Mouse (Mus musculus): Measurements from ENCODE around the gene Ostf1.

Gene Ostf1

GRCm38 (mm10) chr19:18631644-18632219 is at the start of gene Ostf1, which contains the start of gene Nmrk1:
Gene Ostf1 (minus strand): TSS chr19:18631823.
Gene Nmrk1 (plus strand): TSS chr19:18631950.
- DNase-seq = peak; percentile 97

GRCm38 (mm10) chr19:18673116-18673515 is 41.5 kb upstream of the Ostf1 start:
- DNase-seq = no peak

- DNase-seq = no peak
These were observed 40.9 kb upstream of the Ostf1 start for GRCm38 (mm10) chr19:18672498-18672897.

GRCm38 (mm10) chr19:18671056-18671741 is 39.6 kb upstream of the Ostf1 start:
- peak; percentile 52 for DNase-seq

GRCm38 (mm10) chr19:18670608-18671007 is 39.0 kb upstream of the Ostf1 start, which contains the start of gene Carnmt1:
Gene Carnmt1 (plus strand): TSS chr19:18670764.
- DNase-seq = peak; percentile 99

- DNase-seq = no peak
These were observed 37.9 kb upstream of the Ostf1 start for GRCm38 (mm10) chr19:18669551-18669950.

GRCm38 (mm10) chr19:18666966-18667365 is 35.3 kb upstream of the Ostf1 start:
- no peak for DNase-seq

- DNase-seq = no peak
These were observed 32.3 kb upstream of the Ostf1 start for GRCm38 (mm10) chr19:18663904-18664303.

GRCm38 (mm10) chr19:18661683-18662082 is 30.1 kb upstream of the Ostf1 start:
- no peak for DNase-seq

GRCm38 (mm10) chr19:18660466-18660865 is 28.8 kb upstream of the Ostf1 start:
- DNase-seq = no peak

- DNase-seq = no peak
These were observed 27.7 kb upstream of the Ostf1 start for GRCm38 (mm10) chr19:18659349-18659748.

GRCm38 (mm10) chr19:18658473-18658872 is 26.9 kb upstream of the Ostf1 start:
- DNase-seq = no peak

GRCm38 (mm10) chr19:18655999-18656398 is 24.4 kb upstream of the Ostf1 start:
- DNase-seq = no peak

GRCm38 (mm10) chr19:18654984-18655383 is 23.4 kb upstream of the Ostf1 start:
- no peak for DNase-seq

GRCm38 (mm10) chr19:18654330-18654729 is 22.7 kb upstream of the Ostf1 start:
- no peak for DNase-seq

GRCm38 (mm10) chr19:18653058-18653457 is 21.4 kb upstream of the Ostf1 start:
- no peak for DNase-seq

GRCm38 (mm10) chr19:18652592-18652991 is 21.0 kb upstream of the Ostf1 start:
- peak; percentile 79 for DNase-seq

- DNase-seq = no peak
These were observed 18.9 kb upstream of the Ostf1 start for GRCm38 (mm10) chr19:18650473-18650872.

GRCm38 (mm10) chr19:18649955-18650354 is 18.3 kb upstream of the Ostf1 start:
- DNase-seq = no peak

GRCm38 (mm10) chr19:18648558-18648945 is 16.9 kb upstream of the Ostf1 start:
- DNase-seq = no peak

GRCm38 (mm10) chr19:18647775-18648557 is 16.3 kb upstream of the Ostf1 start:
- DNase-seq = no peak

- DNase-seq = no peak
These were observed 15.3 kb upstream of the Ostf1 start for GRCm38 (mm10) chr19:18646853-18647420.

GRCm38 (mm10) chr19:18646397-18646796 is 14.8 kb upstream of the Ostf1 start:
- no peak for DNase-seq

Measured in cerebellum, adult 11 months (tissue).